In the genomic region with DNA sequence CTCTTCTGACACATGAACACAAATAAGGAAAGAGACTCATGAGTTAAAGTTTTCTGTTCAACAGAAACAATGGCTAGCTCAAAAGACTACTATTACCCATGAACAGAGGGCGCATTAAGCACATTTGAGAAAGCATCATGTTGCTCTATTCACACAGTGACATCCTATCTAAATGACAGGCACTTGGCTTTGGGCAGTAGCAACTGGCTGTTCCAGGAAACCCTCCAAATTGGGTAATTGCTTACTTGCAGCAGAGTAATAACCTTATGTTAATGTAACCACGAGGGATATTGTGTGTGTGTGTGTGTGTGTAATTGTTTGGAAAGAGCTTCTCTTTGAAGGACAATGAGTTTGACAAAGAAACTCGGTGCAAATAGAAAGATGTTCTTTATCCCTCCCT, we compare ENCODE assay signal across 22 mouse cellular contexts. TPM values are rescaled to one million over a fixed set of nuclear protein-coding genes. Genes with fewer than 3 reads are reported as not detected.
DNase-seq lines count a peak whose midpoint lies in the region; ATAC-seq and TF ChIP-seq lines count a peak whose summit lies in the region.
"Had no signal": no experiment of that assay in that cellular context is flagged by ENCODE, and none has a peak within 500 bp of the region (broad histone marks: within the 10 kb centered on the region; RNA-seq: fewer than 3 reads in every experiment).

No protein-coding gene starts in this region.

- H3K4me1 ChIP-seq in hindbrain, postnatal 0 days (ENCODE audit: insufficient read depth, low read length), result no peaks in the 10 kb centered on the region
- no peaks in the 10 kb centered on the region for H3K4me1 ChIP-seq in hindbrain, embryonic 12.5 days
- H3K4me1 ChIP-seq: embryonic facial prominence, embryonic 12.5 days; limb, embryonic 13.5 days; liver, embryonic 15.5 days had no signal

- no peak for TF ChIP-seq CTCF in hindbrain, postnatal 0 days (IDR thresholded peaks at IDR 0.05; ENCODE audit: low read depth)

- H3K27me3 ChIP-seq in hindbrain, postnatal 0 days (ENCODE audit: insufficient read depth, low read length), result no peaks in the 10 kb centered on the region
- no peaks in the 10 kb centered on the region for H3K27me3 ChIP-seq in hindbrain, embryonic 12.5 days
- H3K27me3 ChIP-seq: CH12.LX; embryonic facial prominence, embryonic 12.5 days; limb, embryonic 13.5 days; liver, embryonic 15.5 days had no signal

- no peaks in the 10 kb centered on the region for H3K36me3 ChIP-seq in hindbrain, postnatal 0 days (ENCODE audit: insufficient read depth, low read length)
- no peaks in the 10 kb centered on the region for H3K36me3 ChIP-seq in hindbrain, embryonic 12.5 days
- H3K36me3 ChIP-seq: embryonic facial prominence, embryonic 12.5 days; limb, embryonic 13.5 days; liver, embryonic 15.5 days had no signal

- no peaks in the 10 kb centered on the region for H3K9me3 ChIP-seq in hindbrain, postnatal 0 days (ENCODE audit: low read length)
- no peaks in the 10 kb centered on the region for H3K9me3 ChIP-seq in hindbrain, embryonic 12.5 days (replicated peaks)
- H3K9me3 ChIP-seq: embryonic facial prominence, embryonic 12.5 days; limb, embryonic 13.5 days; liver, embryonic 15.5 days had no signal

- no peak overlapping the region for H3K9ac ChIP-seq in hindbrain, postnatal 0 days (replicated peaks; ENCODE audit: low read length)
- no peak overlapping the region for H3K9ac ChIP-seq in hindbrain, embryonic 12.5 days
- H3K9ac ChIP-seq: embryonic facial prominence, embryonic 12.5 days; limb, embryonic 13.5 days; liver, embryonic 15.5 days had no signal

- H3K4me2 ChIP-seq in hindbrain, postnatal 0 days (ENCODE audit: low read depth, low read length), result no peak overlapping the region
- no peak overlapping the region for H3K4me2 ChIP-seq in hindbrain, embryonic 12.5 days (replicated peaks)
- H3K4me2 ChIP-seq: embryonic facial prominence, embryonic 12.5 days; limb, embryonic 13.5 days; liver, embryonic 15.5 days had no signal

- H3K27ac ChIP-seq in hindbrain, postnatal 0 days, result no peak overlapping the region
- no peak overlapping the region for H3K27ac ChIP-seq in hindbrain, embryonic 12.5 days
- H3K27ac ChIP-seq: embryonic facial prominence, embryonic 12.5 days; heart, adult 2 months; limb, embryonic 13.5 days; liver, embryonic 15.5 days had no signal

- WGBS in hindbrain, postnatal 0 days, result 34% methylated on average over 3 of the region's 3 CpGs
- 61% methylated on average over 3 of the region's 3 CpGs for WGBS in hindbrain, embryonic 12.5 days

- peak; percentile 89 for ATAC-seq in hindbrain, postnatal 0 days
- no peak for ATAC-seq in hindbrain, embryonic 12.5 days (ENCODE audit: low FRiP score)

- peak; percentile 5 for DNase-seq in cerebellum, adult 9-11 months
- DNase-seq in cerebellum, postnatal 36 days, result no peak
- peak; percentile 77 for DNase-seq in hindbrain, postnatal 0 days (ENCODE audit: low spot score)
- DNase-seq in lung, postnatal 36 days, result peak; percentile 17
- DNase-seq in lung, postnatal 25 days (ENCODE audit: low spot score), result no peak
- DNase-seq in urinary bladder, postnatal 36 days (ENCODE audit: low spot score in 2 of 2), result no peak
- DNase-seq: adrenal gland, postnatal 25 days; gastrocnemius, postnatal 25 days; heart, adult 2 months; heart, postnatal 4 days; kidney, adult 8-10 months; kidney, postnatal 25 days; lung, postnatal 4 days; right cerebral cortex, postnatal 4 days; thymus, adult 2 months had no signal

- no peak overlapping the region for H3K4me3 ChIP-seq in hindbrain, postnatal 0 days (ENCODE audit: low read length)
- no peak overlapping the region for H3K4me3 ChIP-seq in hindbrain, embryonic 12.5 days
- H3K4me3 ChIP-seq: embryonic facial prominence, embryonic 12.5 days; heart, adult 2 months; limb, embryonic 13.5 days; liver, embryonic 15.5 days had no signal

RNA-seq across cellular contexts. Expression of gene Acss3, which starts 29.0 kb away (rescaled TPM):
- total RNA-seq in hindbrain, postnatal 0 days (2014; rRNA removed), result 1.9 and 2.8 TPM in 2 replicates
- 0.89 and 1.2 TPM in 2 replicates for polyA plus RNA-seq in hindbrain, postnatal 0 days (2015; fragmentation: Nextera tagmentation; extraction: Ambion mirVana)
- polyA plus RNA-seq in hindbrain, embryonic 12.5 days (2016; fragmentation: Nextera tagmentation; extraction: Ambion mirVana), result 4.4 and 4.8 TPM in 2 replicates
- total RNA-seq: CH12.LX; MEL; monocyte, adult 5-6 weeks had no signal

Comparison
In these comparisons a context has a peak if more than half of its experiments do, and no peak if none do; other contexts are left out.
1. DNase-seq: peak in cerebellum, adult 9-11 months (single experiment), hindbrain, postnatal 0 days (single experiment) and lung, postnatal 36 days (single experiment); none in cerebellum, postnatal 36 days (0 of 2), lung, postnatal 25 days (single experiment) and urinary bladder, postnatal 36 days (0 of 2).